Mouse (Mus musculus) intestine, embryonic 16.5 days (tissue): Measurements from ENCODE around the gene Exosc3. TPM values are rescaled to one million over a fixed set of nuclear protein-coding genes. Genes with fewer than 3 reads are reported as not detected.
"Not testable (repeated sequence)": the region's sequence is repeated elsewhere in the genome, so short reads cannot be mapped to it uniquely, and the experiment has no call there.

Experiments used
- ATAC-seq: fragments of 200-750 bp; cut with Nextera tagmentation; 2 replicates; pipeline ENCODE4 v1.8.0; 2017; ENCODE audit warnings: moderate TSS enrichment, moderate library complexity
- H3K27ac ChIP-seq: fragments of 300-500 bp; sonication (generic); 2 replicates; pipeline ENCODE4 v1.5.1; 2014; ENCODE audit warnings: mild to moderate bottlenecking, low read length
- H3K27me3 ChIP-seq: fragments of 300-500 bp; sonication (generic); replicated peaks from 2 replicates; pipeline ENCODE4 v1.6.1; 2014; ENCODE audit warnings: low read length, control low read depth, mixed read lengths; ENCODE audit not compliant: control insufficient read depth, insufficient read depth
- H3K36me3 ChIP-seq: fragments of 300-500 bp; sonication (generic); 2 replicates; pipeline ENCODE4 v1.6.1; 2014; ENCODE audit warnings: low read length, control low read depth; ENCODE audit not compliant: control insufficient read depth, insufficient read depth
- H3K4me1 ChIP-seq: fragments of 300-500 bp; sonication (generic); 2 replicates; pipeline ENCODE4 v1.6.1; 2014; ENCODE audit warnings: low read length, control low read depth, mixed read lengths; ENCODE audit not compliant: control insufficient read depth, insufficient read depth
- H3K4me2 ChIP-seq: fragments of 300-500 bp; sonication (generic); 2 replicates; pipeline ENCODE4 v1.6.1; 2014; ENCODE audit warnings: low read depth, low read length, control low read depth
- H3K4me3 ChIP-seq: fragments of 300-500 bp; sonication (generic); 2 replicates; pipeline ENCODE4 v1.5.1; 2014; ENCODE audit warnings: mild to moderate bottlenecking, low read length
- H3K9ac ChIP-seq: fragments of 300-500 bp; sonication (generic); 2 replicates; pipeline ENCODE4 v1.6.1; 2014; ENCODE audit warnings: low read depth, low read length
- H3K9me3 ChIP-seq: fragments of 300-500 bp; sonication (generic); 2 replicates; pipeline ENCODE4 v1.6.1; 2016; ENCODE audit warnings: low read length, control low read depth; ENCODE audit not compliant: control insufficient read depth
- WGBS: fragments of 180-500 bp; shearing (Covaris S2); extraction: QIAGEN DNeasy Blood & Tissue Kit; methylation state at CpG from one replicate; pipeline ENCODE4 v1.1.7; 2014; 5-methylcytosine and 5-hydroxymethylcytosine counted together
- polyA plus RNA-seq: library from polyadenylated mRNA; unstranded; fragments of >200 nt; fragmentation: Nextera tagmentation; extraction: Ambion mirVana; gene quantifications from 2 replicates; pipeline ENCODE4 v1.2.1, GENCODE M21; 2015

Gene Exosc3
- 77.1 and 82.7 TPM in 2 replicates for polyA plus RNA-seq

DNA sequence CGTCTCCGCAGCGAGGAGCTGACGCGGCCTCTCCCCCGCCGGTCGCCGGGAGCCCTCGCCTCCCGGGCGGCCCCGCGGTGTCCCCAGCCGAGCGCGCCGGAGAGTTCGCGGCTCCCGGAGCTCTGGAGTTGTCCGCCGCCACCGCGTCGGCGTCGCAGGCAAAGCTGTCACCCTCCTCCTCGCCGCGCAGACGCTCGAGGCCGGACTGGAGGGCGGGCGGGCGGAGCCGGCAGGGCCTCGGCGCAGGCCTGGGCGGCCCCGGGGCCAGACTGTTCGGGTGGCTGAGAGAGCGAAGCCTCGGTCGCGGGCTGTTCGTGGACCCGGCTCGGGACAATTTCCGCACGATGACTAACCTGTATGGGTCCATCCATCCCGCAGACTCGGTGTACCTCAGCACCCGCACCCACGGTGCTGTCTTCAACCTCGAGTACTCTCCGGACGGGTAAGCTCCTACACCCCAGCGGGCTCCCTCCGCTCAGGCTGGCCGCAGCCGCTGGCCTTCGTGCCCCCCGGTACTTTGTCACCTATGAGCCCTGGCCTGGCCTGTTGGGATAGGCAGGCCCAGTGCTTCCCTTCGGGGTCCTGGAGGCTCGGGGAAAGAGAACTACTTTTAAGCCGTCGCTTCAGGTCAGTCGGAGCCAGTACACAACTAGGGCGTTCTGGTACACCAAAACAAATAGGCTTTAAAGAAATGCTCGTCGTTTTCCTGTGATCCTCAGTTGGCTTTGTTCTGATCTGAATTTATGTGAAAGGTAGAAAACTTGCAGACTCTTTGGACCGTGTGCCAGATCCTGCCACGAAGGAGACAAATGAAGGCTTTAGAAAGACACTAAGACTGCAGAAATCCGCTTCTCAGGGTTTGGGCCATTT lies at the start of gene Exosc3:
TSS of gene Exosc3 (minus strand) at position 447 of the 870 bp plus-strand sequence.
- peak within 1 kb of the TSS; percentile 99 for H3K27ac ChIP-seq
- WGBS: under 1% methylated on average over 76 of the region's 76 CpGs
- H3K9me3 ChIP-seq: no peaks in the 10 kb centered on the region
- peaks cover 15% of the 10 kb centered on the region for H3K4me1 ChIP-seq
- H3K9ac ChIP-seq: peak within 1 kb of the TSS; percentile 95
- H3K4me2 ChIP-seq: peak within 1 kb of the TSS; percentile 89
- H3K27me3 ChIP-seq: no peaks in the 10 kb centered on the region
- ATAC-seq: peak; percentile 91
- peak within 1 kb of the TSS; percentile 96 for H3K4me3 ChIP-seq
- no peaks in the 10 kb centered on the region for H3K36me3 ChIP-seq

DNA sequence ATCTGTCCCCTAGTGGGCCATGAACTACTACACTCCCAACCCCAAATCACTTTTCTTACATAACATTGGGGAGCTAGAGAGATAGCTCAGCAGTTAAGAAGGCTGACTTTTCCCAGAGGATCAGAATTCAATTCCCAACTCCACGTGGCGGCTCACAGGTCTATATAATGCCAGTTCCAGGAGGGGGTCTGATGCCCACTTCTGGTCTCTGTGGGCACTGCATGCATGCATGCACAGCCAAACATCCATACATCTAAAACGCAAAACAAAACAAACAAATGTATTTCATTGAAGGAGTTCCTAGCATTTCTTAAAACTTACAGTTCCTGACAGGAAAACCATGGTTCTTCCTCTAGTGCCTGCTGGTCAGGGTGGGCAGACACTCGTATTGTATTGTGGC lies 49.6 kb upstream of the Exosc3 start:
- H3K4me3 ChIP-seq: no peak overlapping the region
- H3K27ac ChIP-seq: no peak overlapping the region
- no peaks in the 10 kb centered on the region for H3K27me3 ChIP-seq
- H3K36me3 ChIP-seq: 0 out of 2 replicates have a peak, but pooled peaks cover 2% of the 10 kb centered on the region
- H3K9ac ChIP-seq: no peak overlapping the region
- 67% methylated on average over 4 of the region's 4 CpGs for WGBS
- H3K9me3 ChIP-seq: no peaks in the 10 kb centered on the region
- H3K4me1 ChIP-seq: no peaks in the 10 kb centered on the region
- no peak for ATAC-seq
- H3K4me2 ChIP-seq: no peak overlapping the region

DNA sequence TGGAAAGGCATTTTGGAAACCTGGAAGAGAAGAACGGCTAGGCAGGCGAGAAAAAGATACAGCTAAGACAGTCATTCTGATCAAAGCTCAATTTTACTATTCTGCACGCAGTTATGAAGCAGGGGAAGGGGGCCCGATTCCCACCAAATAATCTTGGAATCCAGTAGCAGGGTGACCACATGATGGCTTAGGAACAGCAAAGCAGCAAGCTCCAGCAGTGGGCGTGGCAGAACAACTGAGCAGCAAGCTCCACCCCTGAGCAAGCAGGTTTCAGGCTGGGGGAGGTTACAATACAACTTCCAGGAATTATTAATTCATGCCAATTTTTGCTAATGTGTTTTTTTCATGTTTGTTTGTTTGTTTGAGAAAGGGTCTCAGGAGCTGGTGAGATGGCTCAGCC lies 44.8 kb upstream of the Exosc3 start:
- H3K36me3 ChIP-seq, H3K27ac ChIP-seq, H3K4me3 ChIP-seq, H3K4me1 ChIP-seq, H3K9me3 ChIP-seq, H3K9ac ChIP-seq, H3K4me2 ChIP-seq, H3K27me3 ChIP-seq, ATAC-seq: not testable (repeated sequence)
- WGBS: 95% methylated on average over 5 of the region's 5 CpGs

DNA sequence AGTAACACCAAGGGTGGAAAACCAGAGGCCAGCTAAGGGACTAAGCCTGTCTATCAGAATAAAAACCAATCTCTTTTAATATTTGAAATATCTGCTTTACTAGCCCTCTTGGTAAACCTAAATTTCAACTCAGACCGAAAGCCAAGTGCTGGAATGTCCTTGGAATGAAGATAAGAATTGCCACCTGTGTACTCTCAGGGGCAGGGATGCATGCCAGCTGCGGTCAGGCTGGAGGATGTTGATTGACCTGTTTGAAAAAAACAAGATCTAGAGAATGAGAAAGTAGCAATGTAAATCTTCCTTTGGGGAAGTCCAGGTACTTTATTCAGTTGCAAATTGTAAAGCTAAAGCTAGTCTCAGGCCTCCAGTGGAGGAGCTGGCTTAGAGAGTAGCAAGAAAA lies 39.6 kb upstream of the Exosc3 start:
- H3K27ac ChIP-seq, H3K4me3 ChIP-seq, H3K9me3 ChIP-seq, H3K36me3 ChIP-seq, H3K4me2 ChIP-seq, H3K4me1 ChIP-seq, H3K9ac ChIP-seq, ATAC-seq, H3K27me3 ChIP-seq: not testable (repeated sequence)
- 52% methylated on average over 2 of the region's 2 CpGs for WGBS

DNA sequence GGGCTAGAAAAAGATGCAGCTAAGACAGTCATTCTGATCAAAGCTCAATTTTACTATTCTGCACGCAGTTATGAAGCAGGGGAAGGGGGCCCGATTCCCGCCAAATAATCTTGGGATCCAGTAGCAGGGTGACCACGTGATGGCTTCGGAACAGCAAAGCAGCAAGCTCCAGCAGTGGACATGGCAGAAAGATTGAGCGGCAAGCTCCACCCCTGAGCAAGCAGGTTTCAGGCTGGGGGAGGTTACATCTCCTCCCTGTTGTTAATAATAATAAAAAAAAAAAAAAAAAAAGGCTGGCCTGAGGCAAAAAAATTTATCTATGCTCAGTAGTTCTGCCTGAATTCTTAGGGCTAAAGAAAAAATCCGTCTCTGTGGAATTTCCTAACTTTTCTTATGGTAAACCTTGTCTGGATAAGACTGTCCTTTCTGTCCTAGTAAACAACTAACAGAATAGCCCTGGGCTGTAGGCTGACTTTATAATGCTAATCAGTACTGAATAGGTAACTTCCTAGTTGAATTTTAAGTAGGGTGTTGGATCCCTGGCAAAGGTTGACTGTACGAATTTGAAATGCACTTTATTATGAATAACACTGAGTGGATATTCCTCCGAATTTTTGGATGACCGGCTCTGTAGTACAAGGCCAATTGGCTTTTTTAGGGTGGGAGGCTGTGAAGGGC lies 38.5 kb upstream of the Exosc3 start:
- H3K9ac ChIP-seq, ATAC-seq, H3K4me3 ChIP-seq, H3K4me2 ChIP-seq, H3K4me1 ChIP-seq, H3K27me3 ChIP-seq, H3K9me3 ChIP-seq, H3K36me3 ChIP-seq, H3K27ac ChIP-seq: not testable (repeated sequence)
- WGBS: 88% methylated on average over 10 of the region's 10 CpGs

DNA sequence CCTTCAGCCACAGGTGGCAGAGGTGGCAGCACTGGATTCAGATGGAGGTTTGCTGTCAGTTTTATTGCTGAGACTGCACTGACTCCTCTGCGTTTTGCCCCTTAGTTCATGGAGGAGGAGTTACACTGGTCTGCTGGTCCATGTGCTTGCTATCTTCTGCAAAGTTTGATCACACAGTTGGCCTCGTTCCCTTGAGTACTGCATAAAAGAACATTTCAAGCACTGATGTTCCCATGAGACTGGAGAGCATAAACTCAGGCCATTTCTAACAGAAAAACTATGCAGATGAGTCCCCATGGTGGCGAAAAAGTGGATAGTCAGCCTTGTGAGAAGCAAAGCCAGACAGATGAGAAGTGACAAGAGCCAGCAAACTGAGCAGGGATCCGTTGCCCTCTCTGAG lies 34.0 kb upstream of the Exosc3 start:
- Histone ChIP-seq H3K27me3 (no peaks in the 10 kb centered on the region), H3K9me3 (no peaks in the 10 kb centered on the region), H3K4me1 (no peaks in the 10 kb centered on the region), H3K36me3 (peaks cover 16% of the 10 kb centered on the region), H3K27ac (no peak overlapping the region), H3K4me3 (no peak overlapping the region), H3K9ac (no peak overlapping the region), H3K4me2 (no peak overlapping the region)
- 80% methylated on average over 4 of the region's 4 CpGs for whole genome bisulfite sequencing
- ATAC-seq: no peak

DNA sequence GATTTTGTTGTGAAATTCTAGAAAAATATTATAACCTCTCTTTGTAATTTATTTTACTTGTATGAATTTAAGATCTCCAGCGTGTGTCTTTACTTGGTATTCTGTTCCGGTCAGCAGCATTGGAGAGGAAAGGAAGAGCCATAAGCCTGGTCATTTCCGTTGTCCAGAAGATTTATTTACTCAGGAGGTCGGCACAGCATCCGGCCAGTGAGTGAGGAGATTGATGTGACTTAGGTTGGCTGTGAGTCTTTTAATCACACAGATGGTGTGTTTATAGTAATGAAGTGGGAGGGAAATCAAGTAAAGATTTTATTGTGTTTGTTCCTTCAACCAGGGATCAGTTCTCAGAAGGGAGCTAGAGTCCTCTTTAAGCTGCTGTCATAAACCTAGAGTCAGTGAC lies 32.3 kb upstream of the Exosc3 start:
- Histone ChIP-seq H3K4me2 (no peak overlapping the region), H3K4me3 (no peak overlapping the region), H3K27me3 (no peaks in the 10 kb centered on the region), H3K4me1 (no peaks in the 10 kb centered on the region), H3K27ac (no peak overlapping the region), H3K9me3 (no peaks in the 10 kb centered on the region), H3K36me3 (peaks cover 23% of the 10 kb centered on the region), H3K9ac (no peak overlapping the region)
- ATAC-seq: no peak
- 64% methylated on average over 5 of the region's 5 CpGs for WGBS

DNA sequence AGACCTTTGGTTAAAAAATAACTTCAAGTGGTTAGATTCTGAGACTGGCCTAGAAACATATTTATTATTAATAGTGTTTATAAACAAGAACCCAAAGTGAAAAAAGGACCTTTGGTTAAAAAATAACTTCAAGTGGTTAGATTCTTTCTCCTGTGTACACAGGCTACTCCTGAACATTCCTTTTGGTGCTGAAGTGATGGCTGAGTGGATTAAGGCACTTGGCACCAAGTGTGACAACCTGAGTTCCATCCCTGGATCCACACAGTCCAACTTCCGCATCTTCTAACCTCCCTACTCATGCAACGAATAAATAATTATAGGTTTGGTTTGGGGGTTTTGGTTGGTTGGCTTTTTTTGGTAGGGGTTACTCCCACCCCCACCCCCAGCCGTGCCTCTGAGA lies 28.7 kb upstream of the Exosc3 start:
- H3K4me2 ChIP-seq: no peak overlapping the region
- H3K9ac ChIP-seq: no peak overlapping the region
- ATAC-seq: no peak
- no peaks in the 10 kb centered on the region for H3K9me3 ChIP-seq
- peaks cover 17% of the 10 kb centered on the region for H3K36me3 ChIP-seq
- WGBS: 81% methylated on average over 3 of the region's 3 CpGs
- H3K27ac ChIP-seq: no peak overlapping the region
- H3K4me3 ChIP-seq: no peak overlapping the region
- no peaks in the 10 kb centered on the region for H3K27me3 ChIP-seq
- H3K4me1 ChIP-seq: no peaks in the 10 kb centered on the region

DNA sequence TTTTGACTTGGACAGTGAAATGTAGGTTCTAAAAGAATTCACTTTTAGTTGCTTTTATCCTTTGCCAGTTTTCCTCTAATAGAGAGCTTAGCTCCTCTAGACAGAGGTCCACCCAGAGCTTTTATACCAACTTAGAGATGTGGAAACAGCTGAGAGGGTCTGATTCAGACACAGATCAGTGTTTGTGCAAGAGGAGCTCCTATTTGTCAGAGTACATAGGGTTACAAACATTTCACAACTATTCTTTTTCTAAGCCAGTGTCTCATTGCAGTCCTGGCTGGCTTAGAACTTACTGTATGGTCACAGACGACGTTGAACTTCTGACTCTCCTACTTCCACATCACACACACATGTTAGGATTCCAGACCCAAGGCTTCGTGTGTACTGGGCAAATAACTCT lies 14.1 kb upstream of the Exosc3 start:
- Histone ChIP-seq H3K4me1 (no peaks in the 10 kb centered on the region), H3K9ac (no peak overlapping the region), H3K36me3 (peaks cover 4% of the 10 kb centered on the region), H3K9me3 (no peaks in the 10 kb centered on the region), H3K4me3 (no peak overlapping the region), H3K4me2 (no peak overlapping the region), H3K27ac (no peak overlapping the region), H3K27me3 (no peaks in the 10 kb centered on the region)
- WGBS: 87% methylated on average over 3 of the region's 3 CpGs
- ATAC-seq: no peak
